Mouse (Mus musculus) urinary bladder, adult 2 months (tissue): ENCODE results near the gene Rab37. TPM values are rescaled to one million over a fixed set of nuclear protein-coding genes. Genes with fewer than 3 reads are reported as not detected.

Source experiments
- DNase-seq: peaks from one replicate; pipeline ENCODE4 v3.0.0; 2022; ENCODE audit warnings: low spot score
- polyA plus RNA-seq: library from polyadenylated mRNA; depleted of rRNA; stranded (reverse); fragments of >200 nt; gene quantifications from 2 replicates; pipeline ENCODE4 v1.2.3, GENCODE M21; 2012; rRNA removed

Gene Rab37
- polyA plus RNA-seq, result 0.77 and 0.94 TPM in 2 replicates

- no peak for DNase-seq
These were observed at the start of gene Rab37 for GRCm38 (mm10) chr11:115091362-115091901. Gene Rab37 (plus strand): TSS chr11:115091431.

- DNase-seq, result no peak
These were observed 43.0 kb upstream of the Rab37 start, which contains the start of gene Cd300ld3 for GRCm38 (mm10) chr11:115048259-115048658. Gene Cd300ld3 (minus strand): TSS chr11:115048409.

GRCm38 (mm10) chr11:115049282-115049895 is 41.8 kb upstream of the Rab37 start:
- DNase-seq, result no peak

DNA sequence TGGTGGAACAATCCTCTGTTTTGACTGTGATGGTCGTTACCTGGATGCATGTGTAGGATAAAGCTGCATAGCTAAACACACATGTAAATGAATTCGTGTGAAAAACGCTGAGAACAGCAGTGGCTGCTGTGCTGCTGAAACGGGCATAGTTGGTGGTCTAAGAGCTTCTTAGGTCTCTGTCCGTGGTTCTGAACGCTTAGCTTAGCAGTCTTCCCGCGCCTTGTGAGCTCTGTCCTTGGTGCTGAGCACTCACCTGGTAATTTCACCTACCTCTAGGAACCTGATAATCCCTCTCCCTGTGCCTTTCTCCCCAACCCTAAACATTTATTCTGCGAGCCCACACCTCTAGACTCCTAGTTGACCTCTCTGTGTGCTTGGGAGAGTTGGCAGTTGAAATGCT is 39.0 kb upstream of the Rab37 start:
- no peak for DNase-seq

GRCm38 (mm10) chr11:115052991-115053390 is 38.2 kb upstream of the Rab37 start:
- no peak for DNase-seq

DNA sequence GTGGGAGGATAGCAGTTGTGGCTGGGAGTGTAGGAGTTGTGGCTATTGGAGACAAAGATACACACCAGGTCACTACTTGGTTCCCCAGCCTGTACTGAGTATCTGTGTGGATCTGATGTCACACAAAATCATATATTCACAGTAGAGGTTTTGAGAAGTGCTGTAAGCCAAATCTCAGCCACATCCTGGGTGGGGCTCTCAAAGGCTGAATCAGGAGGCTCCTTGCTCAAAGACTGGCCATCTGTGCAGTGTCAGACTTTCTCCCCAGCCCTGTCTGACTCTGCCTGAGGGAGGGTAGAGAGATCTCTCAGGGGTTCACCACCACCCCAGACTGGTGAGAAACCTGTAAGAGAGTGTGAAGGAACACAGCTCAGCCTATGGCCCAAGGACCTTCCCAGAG is 36.7 kb upstream of the Rab37 start:
- no peak for DNase-seq

DNA sequence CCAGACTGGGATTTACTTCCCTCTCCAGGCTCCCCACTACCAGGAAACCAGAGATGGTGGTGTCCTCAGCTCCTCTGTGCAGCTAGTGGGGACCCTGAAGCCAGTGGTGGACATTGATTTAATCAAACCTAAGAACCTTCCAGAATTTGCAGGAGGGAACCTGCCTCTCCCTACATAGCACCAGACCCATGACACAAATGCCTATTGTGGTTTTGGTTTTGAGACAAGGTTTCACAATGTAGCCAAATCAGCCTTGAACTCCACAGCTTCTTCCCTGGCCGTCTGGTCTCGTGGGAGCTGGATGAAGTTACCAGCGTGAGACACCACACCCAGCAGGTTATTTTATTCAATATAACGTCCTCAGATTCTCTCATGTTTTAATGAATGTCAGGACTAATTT is 32.5 kb upstream of the Rab37 start:
- DNase-seq, result no peak

DNA sequence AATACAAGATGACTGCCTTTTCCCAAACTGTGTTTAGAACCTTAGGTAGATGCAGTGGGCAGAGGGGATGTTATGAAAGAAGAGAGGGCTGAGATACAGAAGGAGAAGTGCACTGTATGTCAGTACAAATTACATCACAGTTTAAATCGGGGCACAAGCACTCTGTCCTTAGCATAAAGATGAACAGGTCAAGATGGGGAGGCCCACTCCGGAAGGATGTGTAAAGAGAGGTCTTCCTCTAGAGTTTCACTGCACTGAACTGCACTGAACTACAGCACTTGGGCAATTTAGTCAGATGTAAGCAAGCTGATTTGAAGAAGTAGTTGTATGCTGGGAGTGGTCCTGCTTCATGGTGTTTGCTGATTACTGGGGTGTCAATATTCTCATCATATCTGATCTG is 31.4 kb upstream of the Rab37 start:
- DNase-seq, result no peak

- no peak for DNase-seq
These were observed 29.2 kb upstream of the Rab37 start, which contains the start of gene Cd300e for GRCm38 (mm10) chr11:115062077-115062476. Gene Cd300e (minus strand): TSS chr11:115062177.

DNA sequence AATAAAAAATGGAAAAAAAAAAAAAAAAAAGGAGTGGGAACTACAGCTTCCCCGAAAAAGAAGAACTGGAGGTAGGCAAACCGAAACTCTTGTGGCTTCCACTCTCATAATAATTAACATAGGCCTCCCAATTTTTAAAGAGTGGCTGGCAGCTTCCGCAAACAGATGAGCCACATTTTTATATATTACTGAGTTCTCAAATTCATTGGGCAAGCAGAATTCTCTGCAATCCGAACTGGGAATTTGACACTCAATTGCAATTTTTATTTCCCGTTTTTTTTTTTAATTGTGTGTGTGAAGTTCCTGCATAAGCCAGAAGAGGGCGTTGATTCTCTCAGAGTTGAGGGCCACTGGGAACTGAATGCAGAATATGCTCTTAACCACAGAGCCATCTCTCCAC is 24.5 kb upstream of the Rab37 start:
- DNase-seq, result no peak

DNA sequence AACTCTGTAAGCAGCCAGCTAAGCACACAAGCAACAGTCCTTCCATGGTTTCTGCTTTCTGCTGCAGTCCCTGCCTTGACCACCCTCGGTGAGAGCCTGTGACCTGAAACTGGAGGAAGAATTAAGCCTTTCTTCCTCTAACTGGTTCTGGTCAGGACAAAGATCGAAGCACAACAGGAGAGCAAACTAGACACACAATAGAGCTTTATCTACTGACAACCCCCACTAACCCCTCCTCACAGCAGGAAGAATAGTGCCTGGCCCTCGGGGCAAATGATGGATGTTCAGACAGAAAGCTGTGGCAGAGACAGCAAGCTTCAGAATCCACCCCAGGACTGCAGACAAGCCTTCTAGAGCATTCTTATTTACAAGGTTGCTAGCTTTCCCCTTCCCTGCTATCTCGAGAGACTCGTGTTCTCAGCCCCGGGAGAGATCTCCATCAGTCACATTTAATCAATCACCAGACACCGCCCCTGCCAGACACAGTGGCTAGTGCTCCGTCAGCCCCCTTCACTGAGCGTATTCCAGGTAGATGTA is 20.1 kb upstream of the Rab37 start:
- DNase-seq, result no peak

DNA sequence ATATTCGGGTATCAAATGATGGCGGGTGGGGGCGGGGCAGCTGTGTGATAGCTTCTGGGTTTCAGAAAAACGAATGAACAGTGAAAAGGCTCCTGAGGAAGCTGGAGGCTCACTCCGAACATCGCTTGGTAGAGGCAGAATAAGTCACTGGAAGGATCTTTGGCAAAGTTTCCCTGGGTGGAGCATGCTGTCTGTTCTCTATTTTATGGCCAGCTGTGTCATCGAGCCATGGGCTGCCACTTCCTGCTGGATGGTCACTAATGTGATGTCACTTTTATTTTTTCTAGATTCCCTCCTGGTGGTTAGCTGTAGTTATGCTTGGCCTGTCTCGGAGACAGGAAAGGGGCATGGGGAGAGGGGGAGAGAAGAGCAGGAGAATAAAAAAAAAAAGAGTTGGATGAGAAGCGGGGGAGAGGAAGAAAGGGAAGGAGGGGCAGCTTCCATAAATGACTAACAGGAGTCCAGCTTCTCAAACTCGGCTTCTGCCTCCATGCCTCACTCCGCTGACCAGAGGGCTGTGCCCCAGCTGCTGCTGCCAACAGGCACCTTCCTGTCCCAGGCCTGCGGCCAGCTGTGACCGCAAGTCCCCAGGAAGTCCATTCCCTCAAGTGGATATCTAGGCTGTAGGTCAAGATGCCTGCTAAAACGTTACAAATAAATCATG is 19.5 kb upstream of the Rab37 start:
- DNase-seq, result no peak

DNA sequence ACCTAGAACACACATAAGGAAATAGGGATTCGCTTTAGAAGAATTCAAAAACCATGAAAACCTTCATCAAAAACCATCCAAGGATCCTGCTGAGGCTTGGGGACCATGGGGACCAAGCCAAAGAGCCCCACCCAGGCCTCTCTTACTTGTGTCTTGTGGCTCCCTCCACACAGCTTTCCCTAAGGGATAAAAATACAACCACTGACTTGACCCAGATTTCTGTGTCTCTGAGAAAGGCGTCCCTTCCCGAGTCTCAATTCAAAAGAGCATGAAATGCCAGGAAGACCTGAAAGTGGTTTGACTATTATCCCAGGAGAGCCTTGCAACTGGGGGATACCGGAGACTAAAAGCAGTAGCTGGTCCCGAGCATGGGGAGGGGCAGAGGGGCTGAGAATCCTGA is 18.2 kb upstream of the Rab37 start:
- DNase-seq, result no peak

DNA sequence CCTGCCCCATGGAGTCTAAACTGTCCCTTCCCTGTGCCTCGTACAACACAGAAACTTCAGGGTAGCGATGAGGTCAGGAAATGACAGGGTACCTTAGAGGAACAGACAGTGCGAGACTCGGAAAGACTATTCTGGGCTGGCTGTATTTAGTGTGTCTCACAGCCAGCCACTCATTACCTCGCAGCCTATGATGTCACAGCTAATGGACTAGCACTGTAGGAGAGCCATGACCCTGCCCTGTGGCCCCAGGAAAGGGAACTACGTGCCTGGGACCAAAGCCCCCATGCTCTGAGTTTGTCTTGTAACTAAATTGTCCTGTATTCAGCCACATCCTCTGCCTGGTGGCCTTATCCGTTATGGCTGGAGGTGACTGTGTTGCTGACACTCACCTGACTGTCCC is 15.8 kb upstream of the Rab37 start:
- no peak for DNase-seq

DNA sequence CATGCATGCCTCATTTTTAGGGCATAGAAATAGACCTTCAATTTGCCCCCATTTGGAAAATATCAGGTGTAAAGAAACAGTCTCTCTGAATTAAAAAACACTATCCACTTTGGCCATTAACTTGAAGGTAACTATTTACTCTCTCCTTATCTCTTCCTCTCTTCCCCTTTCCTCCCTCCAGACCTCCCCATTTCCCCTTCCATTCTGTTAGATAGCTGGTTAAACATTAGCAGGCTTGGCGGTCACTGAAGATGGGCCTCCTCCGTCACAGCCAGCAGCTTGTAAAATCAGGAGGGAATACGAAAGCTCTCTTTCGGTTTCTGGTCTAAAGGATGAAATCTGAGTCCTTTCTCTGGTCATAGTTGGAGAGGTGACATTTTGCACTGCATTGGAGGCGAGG is 15.4 kb upstream of the Rab37 start:
- DNase-seq, result no peak

GRCm38 (mm10) chr11:115077436-115077835 is 13.8 kb upstream of the Rab37 start:
- no peak for DNase-seq

DNA sequence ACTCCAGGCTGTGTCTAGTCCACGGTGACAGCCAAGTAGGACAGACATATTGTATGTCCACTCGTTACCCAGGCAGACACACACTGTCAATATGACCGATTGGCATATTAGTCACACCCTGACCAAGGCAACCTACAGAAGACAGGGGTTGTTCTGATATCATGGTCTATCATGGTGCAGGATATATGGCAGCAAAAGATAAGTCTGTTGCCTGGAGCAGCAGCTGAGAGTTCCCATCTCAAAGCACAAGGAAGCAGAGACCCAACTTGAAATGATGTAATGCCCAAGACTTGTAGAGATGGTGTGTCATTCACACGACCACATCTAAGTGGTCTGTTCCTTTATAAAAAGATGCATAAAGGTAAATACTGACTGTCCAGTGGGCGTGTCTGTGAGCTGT is 12.6 kb upstream of the Rab37 start:
- DNase-seq, result no peak

- DNase-seq, result no peak
These were observed 10.3 kb upstream of the Rab37 start for GRCm38 (mm10) chr11:115080886-115081285.

DNA sequence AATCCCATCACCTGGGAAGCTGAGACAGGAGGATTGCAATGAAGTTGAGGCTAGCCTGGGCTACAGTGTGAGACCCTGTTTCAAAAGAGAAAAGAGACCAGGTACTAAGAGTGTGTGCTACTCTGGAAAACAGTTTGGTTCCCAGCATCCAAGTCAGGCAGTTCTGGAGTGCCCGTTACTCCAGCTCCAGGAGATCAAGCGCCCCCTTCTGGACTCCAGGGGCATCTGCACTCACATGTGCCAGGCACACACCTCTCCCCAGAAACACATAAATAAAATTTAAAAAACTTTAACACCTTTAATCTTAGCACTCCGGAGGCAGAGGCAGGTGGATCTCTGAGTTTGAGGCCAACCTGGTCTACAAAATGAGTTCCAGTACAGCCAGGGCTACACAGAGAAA is 9.9 kb upstream of the Rab37 start:
- DNase-seq, result no peak

- DNase-seq, result no peak
These were observed 9.0 kb upstream of the Rab37 start for GRCm38 (mm10) chr11:115082196-115082595.

DNA sequence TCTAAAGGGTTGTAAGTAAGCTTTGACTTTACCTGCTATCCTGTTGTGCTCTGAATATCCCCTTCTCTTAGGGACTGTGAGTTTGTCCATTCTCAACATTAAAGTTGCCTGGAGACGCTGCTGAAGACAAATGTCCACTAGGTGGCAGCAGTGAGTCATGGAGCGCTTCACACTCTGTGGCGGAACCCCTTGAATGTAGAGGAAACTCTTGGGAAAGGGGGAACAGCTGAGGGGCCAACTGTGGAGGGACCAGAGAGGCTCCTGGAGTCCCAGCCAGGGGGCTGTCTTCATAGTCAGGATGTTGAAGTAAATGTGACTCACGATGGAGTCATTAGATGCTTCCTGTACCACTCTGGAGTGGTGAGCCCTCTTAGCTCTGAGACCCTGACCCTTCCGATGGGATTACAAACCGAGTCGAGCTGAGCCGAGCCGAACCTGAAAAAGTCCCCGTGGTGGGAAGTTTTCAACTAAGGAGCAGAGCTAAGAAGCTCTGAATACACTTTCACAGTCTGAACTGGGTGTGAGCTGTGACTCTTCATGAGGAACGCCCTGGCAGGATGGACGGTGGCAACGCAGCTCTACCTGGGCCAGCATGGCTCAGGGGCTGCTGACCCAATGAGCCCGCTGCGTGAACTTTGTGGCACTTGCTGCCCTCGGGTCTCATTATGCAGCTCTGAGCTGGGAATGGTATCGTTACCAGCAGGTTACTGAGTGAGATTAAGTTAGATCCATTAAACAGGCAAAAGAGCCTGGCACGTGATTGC is 7.7 kb upstream of the Rab37 start:
- DNase-seq, result no peak

GRCm38 (mm10) chr11:115084595-115084994 is 6.6 kb upstream of the Rab37 start:
- DNase-seq, result no peak
